Mouse (Mus musculus) liver, adult 2 months (tissue): Measurements from ENCODE around the gene Sec14l3.

Experiments
- CTCF ChIP-seq: fragments of 200-500 bp; IDR thresholded peaks from 2 replicates; pipeline ENCODE4 v1.5.1; 2011; ENCODE audit warnings: low read depth, low read length, control low read depth
- POLR2A ChIP-seq: fragments of 200-500 bp; IDR thresholded peaks from 2 replicates; pipeline ENCODE4 v1.6.1; 2011; ENCODE audit warnings: low read length, control low read depth; ENCODE audit not compliant: insufficient read depth; ENCODE audit errors: extremely low read depth

- no peak for TF ChIP-seq POLR2A
- TF ChIP-seq CTCF, result no peak
These were observed 1.7 kb upstream of the Sec14l3 start for GRCm38 (mm10) chr11:4062981-4063380.
